Mouse (Mus musculus) gastrocnemius, postnatal 36 days (tissue): Measurements from ENCODE around the gene Qpct. TPM values are rescaled to one million over a fixed set of nuclear protein-coding genes. Genes with fewer than 3 reads are reported as not detected.

Source experiments
- DNase-seq, 2 experiments: peaks; one replicate each; pipeline ENCODE4 v3.0.0; 2022
- intact Hi-C: fragments of 180-260 bp; cut with DNase I; formaldehyde crosslinking; loops from one replicate; pipeline ENCODE4 v1.15.1; 2025
- long read RNA-seq, 2 experiments: library from polyadenylated mRNA; stranded (forward); transcript quantifications; one replicate each; pipeline ENCODE4 v2.0.0; 2021
- total RNA-seq, 2 experiments: library from RNA; stranded (reverse); gene quantifications; 2 replicates each; pipeline ENCODE4 v1.2.3; 2021

The Qpct gene
- 1 to 10 TPM; 2.1 to 2.8 TPM for total RNA-seq
- long read RNA-seq, experiment 1, partial matches to known transcripts = 0 of 1 reads
- long read RNA-seq, experiment 1, other reads (novel, unspliced or antisense) = 0 of 1 reads
- long read RNA-seq, experiment 2, partial matches to known transcripts = 0 of 4 reads
- long read RNA-seq, experiment 2, other reads (novel, unspliced or antisense) = 0 of 4 reads

GRCm38 (mm10) chr17:79051606-79052005 is at the start of gene Qpct:
Gene Qpct, plus strand, starts transcription at chr17:79051906.
- no peak for DNase-seq
- intact Hi-C loops = no loop called here

- DNase-seq = no peak
- intact Hi-C loops = no loop called here
These were observed 38.1 kb upstream of the Qpct start for GRCm38 (mm10) chr17:79013625-79014024.

- intact Hi-C loops = no loop called here
- no peak for DNase-seq
These were observed 36.6 kb upstream of the Qpct start for GRCm38 (mm10) chr17:79014911-79015685.

- intact Hi-C loops = no loop called here
- DNase-seq = no peak
These were observed 35.9 kb upstream of the Qpct start for GRCm38 (mm10) chr17:79015831-79016230.

- intact Hi-C loops = no loop called here
These were observed 33.3 kb upstream of the Qpct start for GRCm38 (mm10) chr17:79018422-79018821.

GRCm38 (mm10) chr17:79019726-79020207 is 31.9 kb upstream of the Qpct start:
- intact Hi-C loops = no loop called here
- no peak for DNase-seq

More at GRCm38 (mm10) chr17:79018422-79018821, 33.3 kb upstream of the Qpct start:
- no peak for DNase-seq

- DNase-seq = peak; percentile 46 to 65
- intact Hi-C loops = no loop called here
These were observed 31.3 kb upstream of the Qpct start, which contains the start of gene Prkd3 for GRCm38 (mm10) chr17:79020208-79020983. Gene Prkd3, minus strand, starts transcription at chr17:79020816.

- no peak for DNase-seq
- intact Hi-C loops = no loop called here
These were observed 30.7 kb upstream of the Qpct start for GRCm38 (mm10) chr17:79020984-79021335.

GRCm38 (mm10) chr17:79022746-79023145 is 29.0 kb upstream of the Qpct start:
- no peak for DNase-seq
- intact Hi-C loops = no loop called here

- no peak for DNase-seq
- intact Hi-C loops = no loop called here
These were observed 27.2 kb upstream of the Qpct start for GRCm38 (mm10) chr17:79024544-79024943.

GRCm38 (mm10) chr17:79029226-79029625 is 22.5 kb upstream of the Qpct start:
- intact Hi-C loops = no loop called here
- no peak for DNase-seq

- no peak for DNase-seq
- intact Hi-C loops = no loop called here
These were observed 20.1 kb upstream of the Qpct start for GRCm38 (mm10) chr17:79031569-79031968.

- no peak for DNase-seq
- intact Hi-C loops = no loop called here
These were observed 18.9 kb upstream of the Qpct start for GRCm38 (mm10) chr17:79032782-79033181.

- no peak for DNase-seq
- intact Hi-C loops = no loop called here
These were observed 12.0 kb upstream of the Qpct start for GRCm38 (mm10) chr17:79039660-79040059.

GRCm38 (mm10) chr17:79043705-79044104 is 8.0 kb upstream of the Qpct start:
- no peak for DNase-seq
- intact Hi-C loops = no loop called here

GRCm38 (mm10) chr17:79052088-79052812 is 544 bp downstream of the Qpct start:
- DNase-seq = peak; percentile 37 to 53
- intact Hi-C loops = no loop called here

- no peak for DNase-seq
- intact Hi-C loops = no loop called here
These were observed 6.6 kb downstream of the Qpct start for GRCm38 (mm10) chr17:79058271-79058670.

GRCm38 (mm10) chr17:79060221-79060620 is 8.5 kb downstream of the Qpct start:
- intact Hi-C loops = no loop called here
- DNase-seq = no peak

- intact Hi-C loops = no loop called here
These were observed 12.5 kb downstream of the Qpct start for GRCm38 (mm10) chr17:79064250-79064649.

GRCm38 (mm10) chr17:79068581-79068980 is 16.9 kb downstream of the Qpct start:
- DNase-seq = no peak
- intact Hi-C loops = no loop called here

More at GRCm38 (mm10) chr17:79064250-79064649, 12.5 kb downstream of the Qpct start:
- no peak for DNase-seq
